Mouse (Mus musculus): Measurements from ENCODE around the gene Ank3. TPM values are rescaled to one million over a fixed set of nuclear protein-coding genes. Genes with fewer than 3 reads are reported as not detected.

The Ank3 gene
- polyA plus RNA-seq, 1 experiment from 2014 or later: 18.0 TPM

GRCm38 (mm10) chr10:69716907-69717306, 318.3 kb downstream of the Ank3 start:
- H3K4me2 ChIP-seq: no peak overlapping the region
- 47% methylated on average over 4 of the region's 4 CpGs for WGBS
- H3K9ac ChIP-seq: no peak overlapping the region
- H3K9me3 ChIP-seq: no peaks in the 10 kb centered on the region
- H3K27ac ChIP-seq: no peak overlapping the region
- no peak overlapping the region for H3K4me3 ChIP-seq
- ATAC-seq (ENCODE audit: borderline replicate concordance, extremely low read depth, low FRiP score, low TSS enrichment): no peak
- H3K4me1 ChIP-seq: peaks cover 7% of the 10 kb centered on the region
- no peaks in the 10 kb centered on the region for H3K36me3 ChIP-seq
- H3K27me3 ChIP-seq: no peaks in the 10 kb centered on the region

GRCm38 (mm10) chr10:69719421-69719820, 320.8 kb downstream of the Ank3 start:
- Histone ChIP-seq H3K4me1 (peaks cover 7% of the 10 kb centered on the region), H3K27ac (no peak overlapping the region), H3K9ac (no peak overlapping the region), H3K4me2 (no peak overlapping the region), H3K27me3 (no peaks in the 10 kb centered on the region), H3K36me3 (no peaks in the 10 kb centered on the region), H3K4me3 (no peak overlapping the region), H3K9me3 (no peaks in the 10 kb centered on the region)
- no peak for ATAC-seq (ENCODE audit: borderline replicate concordance, extremely low read depth, low FRiP score, low TSS enrichment)
- WGBS: 74% methylated on average over 5 of the region's 5 CpGs

GRCm38 (mm10) chr10:69719901-69720415, 321.4 kb downstream of the Ank3 start:
- H3K36me3 ChIP-seq: no peaks in the 10 kb centered on the region
- no peak for ATAC-seq (ENCODE audit: borderline replicate concordance, extremely low read depth, low FRiP score, low TSS enrichment)
- no peaks in the 10 kb centered on the region for H3K27me3 ChIP-seq
- peaks cover 7% of the 10 kb centered on the region for H3K4me1 ChIP-seq
- H3K9ac ChIP-seq: no peak overlapping the region
- 43% methylated on average over 12 of the region's 12 CpGs for WGBS
- H3K27ac ChIP-seq: no peak overlapping the region
- H3K4me2 ChIP-seq: no peak overlapping the region
- no peak overlapping the region for H3K4me3 ChIP-seq
- H3K9me3 ChIP-seq: no peaks in the 10 kb centered on the region

- H3K4me1 ChIP-seq: peaks cover 7% of the 10 kb centered on the region
- 76% methylated on average over 10 of the region's 10 CpGs for WGBS
- H3K27ac ChIP-seq: no peak overlapping the region
- no peak overlapping the region for H3K9ac ChIP-seq
- H3K9me3 ChIP-seq: no peaks in the 10 kb centered on the region
- no peak overlapping the region for H3K4me2 ChIP-seq
- ATAC-seq (ENCODE audit: borderline replicate concordance, extremely low read depth, low FRiP score, low TSS enrichment): no peak
- no peaks in the 10 kb centered on the region for H3K27me3 ChIP-seq
- no peaks in the 10 kb centered on the region for H3K36me3 ChIP-seq
- no peak overlapping the region for H3K4me3 ChIP-seq
Observed at GRCm38 (mm10) chr10:69720452-69720851, 321.9 kb downstream of the Ank3 start.

GRCm38 (mm10) chr10:69720899-69721490, 322.4 kb downstream of the Ank3 start:
- no peak overlapping the region for H3K4me2 ChIP-seq
- H3K9me3 ChIP-seq: no peaks in the 10 kb centered on the region
- no peaks in the 10 kb centered on the region for H3K36me3 ChIP-seq
- WGBS: 77% methylated on average over 6 of the region's 6 CpGs
- H3K27ac ChIP-seq: no peak overlapping the region
- H3K4me1 ChIP-seq: peaks cover 7% of the 10 kb centered on the region
- H3K9ac ChIP-seq: no peak overlapping the region
- no peaks in the 10 kb centered on the region for H3K27me3 ChIP-seq
- H3K4me3 ChIP-seq: no peak overlapping the region
- no peak for ATAC-seq (ENCODE audit: borderline replicate concordance, extremely low read depth, low FRiP score, low TSS enrichment)

- Histone ChIP-seq H3K27ac (no peak overlapping the region), H3K27me3 (no peaks in the 10 kb centered on the region), H3K4me1 (peaks cover 7% of the 10 kb centered on the region), H3K9ac (no peak overlapping the region), H3K4me2 (no peak overlapping the region), H3K36me3 (no peaks in the 10 kb centered on the region), H3K4me3 (no peak overlapping the region), H3K9me3 (no peaks in the 10 kb centered on the region)
- ATAC-seq (ENCODE audit: borderline replicate concordance, extremely low read depth, low FRiP score, low TSS enrichment): no peak
- 96% methylated on average over 4 of the region's 4 CpGs for WGBS
Observed at GRCm38 (mm10) chr10:69724159-69724558, 325.6 kb downstream of the Ank3 start.

GRCm38 (mm10) chr10:69725078-69725477, 326.5 kb downstream of the Ank3 start:
- Histone ChIP-seq H3K4me1 (peaks cover 1% of the 10 kb centered on the region; the same call in 1 of the 2 replicates), H3K36me3 (no peaks in the 10 kb centered on the region), H3K27me3 (no peaks in the 10 kb centered on the region), H3K27ac (no peak overlapping the region), H3K4me3 (no peak overlapping the region), H3K4me2 (no peak overlapping the region), H3K9me3 (no peaks in the 10 kb centered on the region), H3K9ac (no peak overlapping the region)
- 88% methylated on average over 14 of the region's 14 CpGs for WGBS
- no peak for ATAC-seq (ENCODE audit: borderline replicate concordance, extremely low read depth, low FRiP score, low TSS enrichment)

- H3K36me3 ChIP-seq: no peaks in the 10 kb centered on the region
- no peaks in the 10 kb centered on the region for H3K4me1 ChIP-seq
- no peak for ATAC-seq (ENCODE audit: borderline replicate concordance, extremely low read depth, low FRiP score, low TSS enrichment)
- WGBS: 86% methylated on average over 2 of the region's 2 CpGs
- no peak overlapping the region for H3K4me3 ChIP-seq
- no peaks in the 10 kb centered on the region for H3K9me3 ChIP-seq
- no peak overlapping the region for H3K27ac ChIP-seq
- H3K9ac ChIP-seq: no peak overlapping the region
- H3K27me3 ChIP-seq: no peaks in the 10 kb centered on the region
- H3K4me2 ChIP-seq: no peak overlapping the region
Observed at GRCm38 (mm10) chr10:69726265-69726664, 327.7 kb downstream of the Ank3 start.

GRCm38 (mm10) chr10:69726806-69727205, 328.2 kb downstream of the Ank3 start:
- ATAC-seq (ENCODE audit: borderline replicate concordance, extremely low read depth, low FRiP score, low TSS enrichment): no peak
- Histone ChIP-seq H3K27me3 (no peaks in the 10 kb centered on the region), H3K4me1 (no peaks in the 10 kb centered on the region), H3K9ac (no peak overlapping the region), H3K4me3 (no peak overlapping the region), H3K27ac (no peak overlapping the region), H3K9me3 (no peaks in the 10 kb centered on the region), H3K36me3 (no peaks in the 10 kb centered on the region), H3K4me2 (no peak overlapping the region)
- 80% methylated on average over 7 of the region's 7 CpGs for WGBS

- Histone ChIP-seq H3K4me3 (no peak overlapping the region), H3K27me3 (no peaks in the 10 kb centered on the region), H3K36me3 (no peaks in the 10 kb centered on the region), H3K27ac (no peak overlapping the region), H3K9me3 (no peaks in the 10 kb centered on the region), H3K9ac (no peak overlapping the region), H3K4me1 (no peaks in the 10 kb centered on the region), H3K4me2 (no peak overlapping the region)
- 74% methylated on average over 6 of the region's 6 CpGs for WGBS
- no peak for ATAC-seq (ENCODE audit: borderline replicate concordance, extremely low read depth, low FRiP score, low TSS enrichment)
Observed at GRCm38 (mm10) chr10:69728876-69729275, 330.3 kb downstream of the Ank3 start.

- no peak for ATAC-seq (ENCODE audit: borderline replicate concordance, extremely low read depth, low FRiP score, low TSS enrichment)
- H3K27ac ChIP-seq: no peak overlapping the region
- 53% methylated on average over 10 of the region's 10 CpGs for WGBS
- H3K4me1 ChIP-seq: no peaks in the 10 kb centered on the region
- no peak overlapping the region for H3K4me3 ChIP-seq
- no peaks in the 10 kb centered on the region for H3K9me3 ChIP-seq
- no peaks in the 10 kb centered on the region for H3K36me3 ChIP-seq
- no peaks in the 10 kb centered on the region for H3K27me3 ChIP-seq
- no peak overlapping the region for H3K9ac ChIP-seq
- no peak overlapping the region for H3K4me2 ChIP-seq
Observed at GRCm38 (mm10) chr10:69730351-69730871, 331.8 kb downstream of the Ank3 start.

GRCm38 (mm10) chr10:69731341-69731740, 332.8 kb downstream of the Ank3 start:
- Histone ChIP-seq H3K4me1 (no peaks in the 10 kb centered on the region), H3K9me3 (no peaks in the 10 kb centered on the region), H3K27ac (no peak overlapping the region), H3K4me2 (no peak overlapping the region), H3K36me3 (no peaks in the 10 kb centered on the region), H3K27me3 (no peaks in the 10 kb centered on the region), H3K4me3 (no peak overlapping the region), H3K9ac (no peak overlapping the region)
- ATAC-seq (ENCODE audit: borderline replicate concordance, extremely low read depth, low FRiP score, low TSS enrichment): no peak
- WGBS: 66% methylated on average over 5 of the region's 5 CpGs
